In genomic region chr3:107172556-107172955, GRCm38 (mm10) we compare ENCODE assay signal across 37 mouse cellular contexts. TPM values are rescaled to one million over a fixed set of nuclear protein-coding genes. Genes with fewer than 3 reads are reported as not detected.
DNase-seq lines count a peak whose midpoint lies in the region; ATAC-seq and TF ChIP-seq lines count a peak whose summit lies in the region.
"Had no signal": no experiment of that assay in that cellular context is flagged by ENCODE, and none has a peak within 500 bp of the region (broad histone marks: within the 10 kb centered on the region; RNA-seq: fewer than 3 reads in every experiment).

No protein-coding gene starts in this region.

- no peaks in the 10 kb centered on the region for H3K4me1 ChIP-seq in midbrain, postnatal 0 days (ENCODE audit: insufficient read depth, low read length)
- no peaks in the 10 kb centered on the region for H3K4me1 ChIP-seq in midbrain, embryonic 11.5 days (ENCODE audit: control insufficient read depth, insufficient read depth, low read length)
- peaks cover 35% of the 10 kb centered on the region for H3K4me1 ChIP-seq in cerebellum, adult 2 months (ENCODE audit: control insufficient read depth, insufficient read depth, low read length)
- peaks cover 2% of the 10 kb centered on the region; the same call in 1 of the 2 replicates for H3K4me1 ChIP-seq in forebrain, embryonic 16.5 days (replicated peaks; ENCODE audit: control insufficient read depth, insufficient read depth, low read length)
- H3K4me1 ChIP-seq: embryonic facial prominence, embryonic 12.5 days; heart, embryonic 13.5 days; midbrain, embryonic 15.5 days had no signal

- 82% methylated on average over 1 of the region's 1 CpGs for WGBS in midbrain, postnatal 0 days
- 95% methylated on average over 1 of the region's 1 CpGs for WGBS in midbrain, embryonic 11.5 days
- 20% methylated on average over 1 of the region's 1 CpGs for WGBS in cerebellum, adult 2 months
- WGBS in forebrain, embryonic 16.5 days, result 50% methylated on average over 1 of the region's 1 CpGs

- no peak overlapping the region for H3K4me2 ChIP-seq in midbrain, postnatal 0 days (ENCODE audit: low read depth, low read length, poor library complexity, severe bottlenecking)
- H3K4me2 ChIP-seq in midbrain, embryonic 11.5 days, result no peak overlapping the region
- no peak overlapping the region for H3K4me2 ChIP-seq in forebrain, embryonic 16.5 days (ENCODE audit: low read length)
- H3K4me2 ChIP-seq: embryonic facial prominence, embryonic 12.5 days; heart, embryonic 13.5 days; midbrain, embryonic 15.5 days had no signal

- DNase-seq in midbrain, postnatal 0 days (ENCODE audit: low spot score), result peak; percentile 72
- DNase-seq in midbrain, embryonic 11.5 days (ENCODE audit: low spot score, missing footprints), result no peak
- peak; percentile 93 to 98 for DNase-seq in cerebellum, adult 2 months
- DNase-seq in cerebellum, postnatal 14 days, result peak; percentile 91 to 96
- no peak for DNase-seq in right cerebral cortex, postnatal 36 days (ENCODE audit: low spot score in 2 of 2)
- no peak for DNase-seq in c-Kit-positive CD71-positive TER-119-positive erythroid progenitor cells, embryonic 14.5 days (ENCODE audit: low spot score)
- DNase-seq: forebrain, postnatal 0 days; gastrocnemius, postnatal 10 days; heart, postnatal 10 days; kidney, adult 8-10 months; layer of hippocampus, postnatal 36 days; liver; lung, adult 2 months; lung, postnatal 10 days; right cerebral cortex, adult 18-20 months; right cerebral cortex, postnatal 4 days; thymus, adult 2 months; thymus, postnatal 4 days had no signal

- H3K27me3 ChIP-seq in midbrain, postnatal 0 days (ENCODE audit: insufficient read depth, low read length), result no peaks in the 10 kb centered on the region
- no peaks in the 10 kb centered on the region for H3K27me3 ChIP-seq in midbrain, embryonic 11.5 days (ENCODE audit: control insufficient read depth, insufficient read depth, low read length)
- H3K27me3 ChIP-seq in cerebellum, adult 2 months (ENCODE audit: control insufficient read depth, insufficient read depth, low read length), result no peaks in the 10 kb centered on the region
- no peaks in the 10 kb centered on the region for H3K27me3 ChIP-seq in forebrain, embryonic 16.5 days (replicated peaks; ENCODE audit: control insufficient read depth, insufficient read depth, low read length)
- H3K27me3 ChIP-seq: embryonic facial prominence, embryonic 12.5 days; heart, embryonic 13.5 days; midbrain, embryonic 15.5 days had no signal

- H3K9me3 ChIP-seq in midbrain, postnatal 0 days (ENCODE audit: low read length), result no peaks in the 10 kb centered on the region
- no peaks in the 10 kb centered on the region for H3K9me3 ChIP-seq in midbrain, embryonic 11.5 days (ENCODE audit: control insufficient read depth, low read length)
- no peaks in the 10 kb centered on the region for H3K9me3 ChIP-seq in forebrain, embryonic 16.5 days (ENCODE audit: control insufficient read depth, low read length)
- H3K9me3 ChIP-seq: embryonic facial prominence, embryonic 12.5 days; heart, embryonic 13.5 days; midbrain, embryonic 15.5 days had no signal

- no peak overlapping the region for H3K9ac ChIP-seq in midbrain, postnatal 0 days (replicated peaks; ENCODE audit: low read length, poor library complexity, severe bottlenecking)
- H3K9ac ChIP-seq in midbrain, embryonic 11.5 days (ENCODE audit: low read length), result no peak overlapping the region
- no peak overlapping the region for H3K9ac ChIP-seq in forebrain, embryonic 16.5 days (replicated peaks; ENCODE audit: low read depth, low read length)
- H3K9ac ChIP-seq: embryonic facial prominence, embryonic 12.5 days; forebrain, postnatal 0 days; heart, embryonic 13.5 days; liver, embryonic 14.5 days; midbrain, embryonic 15.5 days had no signal

- no peak overlapping the region for H3K27ac ChIP-seq in midbrain, postnatal 0 days (ENCODE audit: low read depth, low read length)
- H3K27ac ChIP-seq in midbrain, embryonic 11.5 days (ENCODE audit: low read depth, low read length), result no peak overlapping the region
- H3K27ac ChIP-seq in cerebellum, adult 2 months (ENCODE audit: insufficient read depth, low read length), result no peak overlapping the region
- no peak overlapping the region for H3K27ac ChIP-seq in forebrain, embryonic 16.5 days (ENCODE audit: low read length)
- H3K27ac ChIP-seq: embryonic facial prominence, embryonic 12.5 days; heart, embryonic 13.5 days; kidney, postnatal 0 days; liver, embryonic 14.5 days; midbrain, embryonic 15.5 days had no signal

- H3K4me3 ChIP-seq in midbrain, postnatal 0 days (ENCODE audit: low read depth, low read length), result no peak overlapping the region
- H3K4me3 ChIP-seq in midbrain, embryonic 11.5 days (ENCODE audit: low read depth, low read length), result no peak overlapping the region
- H3K4me3 ChIP-seq in cerebellum, adult 2 months (replicated peaks; ENCODE audit: insufficient read depth, low read depth, low read length), result no peak overlapping the region
- H3K4me3 ChIP-seq in forebrain, embryonic 16.5 days (replicated peaks; ENCODE audit: low read length), result no peak overlapping the region
- H3K4me3 ChIP-seq: embryonic facial prominence, embryonic 12.5 days; heart, embryonic 13.5 days; midbrain, embryonic 15.5 days had no signal

- no peaks in the 10 kb centered on the region for H3K36me3 ChIP-seq in midbrain, postnatal 0 days (ENCODE audit: insufficient read depth, low read length)
- no peaks in the 10 kb centered on the region for H3K36me3 ChIP-seq in midbrain, embryonic 11.5 days (ENCODE audit: control insufficient read depth, insufficient read depth, low read length)
- H3K36me3 ChIP-seq in forebrain, embryonic 16.5 days (ENCODE audit: control insufficient read depth, insufficient read depth), result no peaks in the 10 kb centered on the region
- H3K36me3 ChIP-seq: embryonic facial prominence, embryonic 12.5 days; heart, embryonic 13.5 days; midbrain, embryonic 15.5 days had no signal

- TF ChIP-seq CTCF in midbrain, postnatal 0 days (IDR thresholded peaks at IDR 0.05), result no peak
- no peak for TF ChIP-seq CTCF in cerebellum, adult 2 months (IDR thresholded peaks at IDR 0.05; ENCODE audit: borderline replicate concordance, insufficient read depth, low read depth, low read length)

- ATAC-seq in midbrain, postnatal 0 days (ENCODE audit: low FRiP score), result no peak
- ATAC-seq in midbrain, embryonic 11.5 days (ENCODE audit: low FRiP score), result no peak
- no peak for ATAC-seq in forebrain, embryonic 16.5 days
- ATAC-seq: CD4-positive, CD25-positive, alpha-beta regulatory T cell, adult 4 months; forebrain, postnatal 0 days; intestine, embryonic 16.5 days; midbrain, embryonic 15.5 days had no signal

- TF ChIP-seq POLR2A in cerebellum, adult 2 months (IDR thresholded peaks at IDR 0.05; ENCODE audit: borderline replicate concordance, insufficient read depth, low read length), result no peak

RNA-seq across cellular contexts. Expression of gene Kcna10, which starts 10.3 kb away (rescaled TPM):
- total RNA-seq in midbrain, postnatal 0 days (2014; rRNA removed), result not detected in 2 replicates
- not detected in 2 replicates for polyA plus RNA-seq in midbrain, postnatal 0 days (2015; fragmentation: Nextera tagmentation; extraction: Ambion mirVana)
- not detected in 2 replicates for polyA plus RNA-seq in midbrain, embryonic 11.5 days (2014; fragmentation: Nextera tagmentation; extraction: Ambion mirVana)
- 0.08 and 0.10 TPM in 2 replicates for polyA plus RNA-seq in cerebellum, adult 2 months (2012; rRNA removed)
- not detected in 2 replicates for polyA plus RNA-seq in forebrain, embryonic 16.5 days (2015; fragmentation: Nextera tagmentation; extraction: Ambion mirVana)
- total RNA-seq: adrenal gland, postnatal 25 days; forebrain, postnatal 0 days; heart, adult 8-10 months; heart, postnatal 10 days; hematopoietic stem cell, adult 5-6 weeks; layer of hippocampus, adult 8-10 months; layer of hippocampus, postnatal 36 days; left cerebral cortex, postnatal 10 days; neutrophil, adult 5-6 weeks had no signal
- polyA plus RNA-seq: brain, embryonic 14.5 days; CD4-positive, CD25-positive, alpha-beta regulatory T cell, adult 4 months; embryonic facial prominence, embryonic 12.5 days; forebrain, postnatal 0 days; gonadal fat pad, adult 2 months; heart, embryonic 13.5 days; intestine, embryonic 16.5 days; kidney, postnatal 0 days; limb, embryonic 11.5 days; liver, embryonic 14.5 days; lung, adult 2 months; midbrain, embryonic 15.5 days; neural tube, embryonic 11.5 days; spleen, adult 2 months; thymus, adult 2 months had no signal

RNA-seq across cellular contexts. Expression of gene Cym, which starts 49.0 kb away (rescaled TPM):
- total RNA-seq in midbrain, postnatal 0 days (2014; rRNA removed), result 0.19 TPM in 1 of 2 replicates, not detected in the other
- polyA plus RNA-seq in midbrain, postnatal 0 days (2015; fragmentation: Nextera tagmentation; extraction: Ambion mirVana), result 0.16 TPM in 1 of 2 replicates, not detected in the other
- polyA plus RNA-seq in midbrain, embryonic 11.5 days (2014; fragmentation: Nextera tagmentation; extraction: Ambion mirVana), result not detected in 2 replicates
- not detected in 2 replicates for polyA plus RNA-seq in cerebellum, adult 2 months (2012; rRNA removed)
- not detected in 2 replicates for polyA plus RNA-seq in forebrain, embryonic 16.5 days (2015; fragmentation: Nextera tagmentation; extraction: Ambion mirVana)
- total RNA-seq: forebrain, postnatal 0 days; heart, adult 8-10 months; heart, postnatal 10 days; hematopoietic stem cell, adult 5-6 weeks; neutrophil, adult 5-6 weeks had no signal
- polyA plus RNA-seq: forebrain, postnatal 0 days; limb, embryonic 11.5 days; neural tube, embryonic 11.5 days had no signal

RNA-seq across cellular contexts. Expression of gene A630076J17Rik, which starts 57.9 kb away (rescaled TPM):
- total RNA-seq in midbrain, postnatal 0 days (2014; rRNA removed), result not detected in 2 replicates
- polyA plus RNA-seq in midbrain, postnatal 0 days (2015; fragmentation: Nextera tagmentation; extraction: Ambion mirVana), result 0.20 TPM in 1 of 2 replicates, not detected in the other
- polyA plus RNA-seq in midbrain, embryonic 11.5 days (2014; fragmentation: Nextera tagmentation; extraction: Ambion mirVana), result not detected in 2 replicates
- not detected in 2 replicates for polyA plus RNA-seq in cerebellum, adult 2 months (2012; rRNA removed)
- polyA plus RNA-seq in forebrain, embryonic 16.5 days (2015; fragmentation: Nextera tagmentation; extraction: Ambion mirVana), result not detected in 2 replicates
- total RNA-seq: adrenal gland, postnatal 25 days; forebrain, postnatal 0 days; gastrocnemius, postnatal 10 days; heart, adult 8-10 months; heart, postnatal 10 days; hematopoietic stem cell, adult 5-6 weeks; layer of hippocampus, adult 8-10 months; layer of hippocampus, postnatal 36 days; left cerebral cortex, postnatal 10 days; neutrophil, adult 5-6 weeks had no signal
- polyA plus RNA-seq: brain, embryonic 14.5 days; CD4-positive, CD25-positive, alpha-beta regulatory T cell, adult 4 months; embryonic facial prominence, embryonic 12.5 days; forebrain, postnatal 0 days; heart, embryonic 13.5 days; intestine, embryonic 16.5 days; kidney, postnatal 0 days; limb, embryonic 11.5 days; liver, embryonic 14.5 days; lung, adult 2 months; midbrain, embryonic 15.5 days; neural tube, embryonic 11.5 days; spleen, adult 2 months had no signal

Comparison
In these comparisons a context has a peak if more than half of its experiments do, and no peak if none do; other contexts are left out.
1. DNase-seq: peak in midbrain, postnatal 0 days (single experiment), cerebellum, adult 2 months (2 of 2) and cerebellum, postnatal 14 days (2 of 2); none in midbrain, embryonic 11.5 days (single experiment), right cerebral cortex, postnatal 36 days (0 of 2) and c-Kit-positive CD71-positive TER-119-positive erythroid progenitor cells, embryonic 14.5 days (single experiment).